Mouse (Mus musculus) midbrain, embryonic 10.5 days (tissue): ENCODE measurements around the gene Cby3. TPM values are rescaled to one million over a fixed set of nuclear protein-coding genes. Genes with fewer than 3 reads are reported as not detected.

Experiments
- DNase-seq: peaks from one replicate; pipeline ENCODE4 v3.0.0-alpha.2; 2017; ENCODE audit warnings: low spot score
- H3K27ac ChIP-seq: fragments of 300-500 bp; sonication (generic); replicated peaks from 2 replicates; pipeline ENCODE4 v1.5.1; 2016; ENCODE audit warnings: mild to moderate bottlenecking
- H3K27me3 ChIP-seq: fragments of 300-500 bp; sonication (generic); 2 replicates; pipeline ENCODE4 v1.6.1; 2016; ENCODE audit warnings: low read depth, mild to moderate bottlenecking; ENCODE audit not compliant: poor library complexity, severe bottlenecking
- H3K36me3 ChIP-seq: fragments of 300-500 bp; sonication (generic); 2 replicates; pipeline ENCODE4 v1.6.1; 2016; ENCODE audit warnings: mild to moderate bottlenecking, moderate library complexity
- H3K4me1 ChIP-seq: fragments of 300-500 bp; sonication (generic); 2 replicates; pipeline ENCODE4 v1.6.1; 2016
- H3K4me3 ChIP-seq: fragments of 300-500 bp; sonication (generic); 2 replicates; pipeline ENCODE4 v1.5.1; 2016; ENCODE audit warnings: mild to moderate bottlenecking, moderate library complexity
- H3K9me3 ChIP-seq: fragments of 300-500 bp; sonication (generic); replicated peaks from 2 replicates; pipeline ENCODE4 v1.6.1; 2016; ENCODE audit warnings: mild to moderate bottlenecking
- WGBS: fragments of 180-500 bp; shearing (Covaris S2); methylation state at CpG from one replicate; pipeline ENCODE4 v1.1.7; 2016; 5-methylcytosine and 5-hydroxymethylcytosine counted together
- polyA plus RNA-seq: library from polyadenylated mRNA; unstranded; fragments of >200 nt; fragmentation: Nextera tagmentation; extraction: Ambion mirVana; gene quantifications from 2 replicates; pipeline ENCODE4 v1.2.1, GENCODE M21; 2016

Cby3 gene
- polyA plus RNA-seq, 1 experiment from 2014 or later: 0.35 TPM

GRCm38 (mm10) chr11:50370969-50371368, 16.7 kb downstream of the Cby3 start:
- peaks cover 40% of the 10 kb centered on the region for H3K4me1 ChIP-seq
- no peaks in the 10 kb centered on the region for H3K9me3 ChIP-seq
- DNase-seq: no peak
- peak overlapping the region; percentile 49 for H3K4me3 ChIP-seq
- no peaks in the 10 kb centered on the region for H3K36me3 ChIP-seq
- 63% methylated on average over 4 of the region's 4 CpGs for WGBS
- peak overlapping the region; percentile 82 for H3K27ac ChIP-seq
- peaks cover 55% of the 10 kb centered on the region for H3K27me3 ChIP-seq

GRCm38 (mm10) chr11:50371399-50371841, 17.2 kb downstream of the Cby3 start:
- Histone ChIP-seq H3K27me3 (peaks cover 57% of the 10 kb centered on the region), H3K4me3 (peak overlapping the region; percentile 49), H3K27ac (peak overlapping the region; percentile 82), H3K9me3 (no peaks in the 10 kb centered on the region), H3K4me1 (peaks cover 45% of the 10 kb centered on the region), H3K36me3 (no peaks in the 10 kb centered on the region)
- peak; percentile 78 for DNase-seq
- WGBS: 3% methylated on average over 18 of the region's 18 CpGs

GRCm38 (mm10) chr11:50371911-50372310, 17.6 kb downstream of the Cby3 start:
- peaks cover 52% of the 10 kb centered on the region for H3K27me3 ChIP-seq
- H3K27ac ChIP-seq: peak overlapping the region; percentile 82; the same call in 1 of the 2 replicates
- no peak for DNase-seq
- peak overlapping the region; percentile 49 for H3K4me3 ChIP-seq
- no peaks in the 10 kb centered on the region for H3K36me3 ChIP-seq
- H3K9me3 ChIP-seq: no peaks in the 10 kb centered on the region
- 96% methylated on average over 1 of the region's 1 CpGs for WGBS
- peaks cover 50% of the 10 kb centered on the region for H3K4me1 ChIP-seq

- Histone ChIP-seq H3K27ac (no peak overlapping the region), H3K4me3 (no peak overlapping the region), H3K36me3 (no peaks in the 10 kb centered on the region), H3K4me1 (peaks cover 52% of the 10 kb centered on the region), H3K9me3 (no peaks in the 10 kb centered on the region), H3K27me3 (peaks cover 43% of the 10 kb centered on the region)
- DNase-seq: no peak
These were observed 18.8 kb downstream of the Cby3 start for GRCm38 (mm10) chr11:50373086-50373485.

GRCm38 (mm10) chr11:50373621-50374020, 19.4 kb downstream of the Cby3 start:
- WGBS: 93% methylated on average over 1 of the region's 1 CpGs
- peaks cover 52% of the 10 kb centered on the region for H3K4me1 ChIP-seq
- no peak for DNase-seq
- peaks cover 1% of the 10 kb centered on the region for H3K36me3 ChIP-seq
- H3K4me3 ChIP-seq: no peak overlapping the region
- peaks cover 43% of the 10 kb centered on the region for H3K27me3 ChIP-seq
- H3K9me3 ChIP-seq: no peaks in the 10 kb centered on the region
- H3K27ac ChIP-seq: no peak overlapping the region

GRCm38 (mm10) chr11:50374286-50375015, 20.2 kb downstream of the Cby3 start:
- WGBS: 80% methylated on average over 13 of the region's 13 CpGs
- Histone ChIP-seq H3K27me3 (peaks cover 43% of the 10 kb centered on the region), H3K36me3 (peaks cover 10% of the 10 kb centered on the region), H3K4me1 (peaks cover 56% of the 10 kb centered on the region), H3K27ac (no peak overlapping the region), H3K9me3 (no peaks in the 10 kb centered on the region), H3K4me3 (no peak overlapping the region)
- DNase-seq: no peak

- H3K36me3 ChIP-seq: peaks cover 19% of the 10 kb centered on the region
- H3K9me3 ChIP-seq: no peaks in the 10 kb centered on the region
- no peak for DNase-seq
- H3K4me3 ChIP-seq: 0 out of 2 replicates have a peak overlapping the region, but pooled peaks have one; percentile 20
- H3K27me3 ChIP-seq: peaks cover 43% of the 10 kb centered on the region
- WGBS: 30% methylated on average over 5 of the region's 5 CpGs
- no peak overlapping the region for H3K27ac ChIP-seq
- peaks cover 62% of the 10 kb centered on the region for H3K4me1 ChIP-seq
These were observed 21.2 kb downstream of the Cby3 start for GRCm38 (mm10) chr11:50375421-50375820.

GRCm38 (mm10) chr11:50376156-50376790, 22.0 kb downstream of the Cby3 start:
- no peak for DNase-seq
- Histone ChIP-seq H3K4me3 (peak overlapping the region; percentile 99), H3K27ac (peak overlapping the region; percentile 100), H3K4me1 (peaks cover 62% of the 10 kb centered on the region), H3K9me3 (no peaks in the 10 kb centered on the region), H3K27me3 (peaks cover 43% of the 10 kb centered on the region), H3K36me3 (peaks cover 28% of the 10 kb centered on the region)
- WGBS: 25% methylated on average over 10 of the region's 10 CpGs

GRCm38 (mm10) chr11:50376911-50377891, 22.9 kb downstream of the Cby3 start, which contains the start of gene Hnrnph1:
Gene Hnrnph1, plus strand, starts transcription at chr11:50376990.
- Histone ChIP-seq H3K27me3 (peaks cover 37% of the 10 kb centered on the region), H3K4me3 (peak within 1 kb of the TSS; percentile 99), H3K9me3 (no peaks in the 10 kb centered on the region), H3K4me1 (peaks cover 59% of the 10 kb centered on the region), H3K27ac (peak within 1 kb of the TSS; percentile 100), H3K36me3 (peaks cover 37% of the 10 kb centered on the region)
- peak; percentile 99 for DNase-seq
- under 1% methylated on average over 76 of the region's 76 CpGs for WGBS

- Histone ChIP-seq H3K27ac (peak overlapping the region; percentile 100), H3K27me3 (peaks cover 28% of the 10 kb centered on the region), H3K36me3 (peaks cover 46% of the 10 kb centered on the region), H3K4me3 (peak overlapping the region; percentile 99), H3K9me3 (no peaks in the 10 kb centered on the region), H3K4me1 (peaks cover 59% of the 10 kb centered on the region)
- 1% methylated on average over 70 of the region's 71 CpGs for WGBS
- DNase-seq: peak; percentile 84
These were observed 23.8 kb downstream of the Cby3 start for GRCm38 (mm10) chr11:50377892-50378684.

- 76% methylated on average over 12 of the region's 12 CpGs for WGBS
- Histone ChIP-seq H3K36me3 (peaks cover 57% of the 10 kb centered on the region), H3K4me1 (peaks cover 59% of the 10 kb centered on the region), H3K27me3 (peaks cover 19% of the 10 kb centered on the region), H3K27ac (peak overlapping the region; percentile 100; the same call in 1 of the 2 replicates), H3K4me3 (peak overlapping the region; percentile 99), H3K9me3 (no peaks in the 10 kb centered on the region)
- no peak for DNase-seq
These were observed 24.9 kb downstream of the Cby3 start for GRCm38 (mm10) chr11:50379023-50379752.
